Comparison of ENCODE assay signal across 8 mouse cellular contexts in genomic region chr3:154570786-154571185, GRCm38 (mm10). TPM values are rescaled to one million over a fixed set of nuclear protein-coding genes. Genes with fewer than 3 reads are reported as not detected.
DNase-seq lines count a peak whose midpoint lies in the region; ATAC-seq and TF ChIP-seq lines count a peak whose summit lies in the region.

No protein-coding gene starts in this region.

- ATAC-seq in lung, embryonic 15.5 days (ENCODE audit: borderline replicate concordance, extremely low read depth, low FRiP score, low TSS enrichment), result no peak
- no peak for ATAC-seq in forebrain, embryonic 13.5 days
- no peak for ATAC-seq in hindbrain, embryonic 15.5 days (ENCODE audit: low FRiP score, low read depth)
- no peak for ATAC-seq in neural tube, embryonic 15.5 days (ENCODE audit: low FRiP score)

- H3K27ac ChIP-seq in lung, embryonic 15.5 days, result no peak overlapping the region
- no peak overlapping the region for H3K27ac ChIP-seq in forebrain, embryonic 13.5 days
- H3K27ac ChIP-seq in hindbrain, embryonic 15.5 days (replicated peaks), result no peak overlapping the region
- H3K27ac ChIP-seq in neural tube, embryonic 15.5 days (replicated peaks), result 0 out of 2 replicates have a peak overlapping the region, but pooled peaks have one; percentile 5

- H3K9me3 ChIP-seq in lung, embryonic 15.5 days, result no peaks in the 10 kb centered on the region
- H3K9me3 ChIP-seq in forebrain, embryonic 13.5 days (replicated peaks), result no peaks in the 10 kb centered on the region
- H3K9me3 ChIP-seq in hindbrain, embryonic 15.5 days, result no peaks in the 10 kb centered on the region
- H3K9me3 ChIP-seq in neural tube, embryonic 15.5 days (replicated peaks), result no peaks in the 10 kb centered on the region

- peak overlapping the region; percentile 17; the same call in 1 of the 2 replicates for H3K4me3 ChIP-seq in lung, embryonic 15.5 days
- H3K4me3 ChIP-seq in lung, adult 2 months (replicated peaks; ENCODE audit: extremely low read depth, low read depth, low read length), result no peak overlapping the region
- peak overlapping the region; percentile 14; the same call in 1 of the 2 replicates for H3K4me3 ChIP-seq in forebrain, embryonic 13.5 days
- H3K4me3 ChIP-seq in hindbrain, embryonic 15.5 days, result peak overlapping the region; percentile 8
- H3K4me3 ChIP-seq in neural tube, embryonic 15.5 days (replicated peaks), result peak overlapping the region; percentile 19

- peak overlapping the region; percentile 47 for H3K4me2 ChIP-seq in lung, embryonic 15.5 days
- peak overlapping the region; percentile 57 for H3K4me2 ChIP-seq in forebrain, embryonic 13.5 days
- H3K4me2 ChIP-seq in hindbrain, embryonic 15.5 days, result peak overlapping the region; percentile 37
- peak overlapping the region; percentile 52 for H3K4me2 ChIP-seq in neural tube, embryonic 15.5 days

- H3K36me3 ChIP-seq in lung, embryonic 15.5 days, result no peaks in the 10 kb centered on the region
- no peaks in the 10 kb centered on the region for H3K36me3 ChIP-seq in forebrain, embryonic 13.5 days (ENCODE audit: poor library complexity, severe bottlenecking)
- no peaks in the 10 kb centered on the region for H3K36me3 ChIP-seq in hindbrain, embryonic 15.5 days
- H3K36me3 ChIP-seq in neural tube, embryonic 15.5 days, result no peaks in the 10 kb centered on the region

- no peak overlapping the region for H3K9ac ChIP-seq in lung, embryonic 15.5 days
- no peak overlapping the region for H3K9ac ChIP-seq in forebrain, embryonic 13.5 days
- H3K9ac ChIP-seq in hindbrain, embryonic 15.5 days, result no peak overlapping the region
- no peak overlapping the region for H3K9ac ChIP-seq in neural tube, embryonic 15.5 days (replicated peaks)

- TF ChIP-seq POLR2A in lung, adult 2 months (IDR thresholded peaks at IDR 0.05; ENCODE audit: borderline replicate concordance, extremely low read depth, low read depth, low read length), result no peak

- peaks cover 25% of the 10 kb centered on the region for H3K27me3 ChIP-seq in lung, embryonic 15.5 days
- peaks cover 19% of the 10 kb centered on the region; the same call in 1 of the 2 replicates for H3K27me3 ChIP-seq in forebrain, embryonic 13.5 days
- H3K27me3 ChIP-seq in hindbrain, embryonic 15.5 days, result no peaks in the 10 kb centered on the region
- H3K27me3 ChIP-seq in neural tube, embryonic 15.5 days (replicated peaks), result 0 out of 2 replicates have a peak, but pooled peaks cover 4% of the 10 kb centered on the region

- no peak for TF ChIP-seq CTCF in lung, adult 2 months (IDR thresholded peaks at IDR 0.05; ENCODE audit: insufficient read depth, low read length)

- 5% methylated on average over 12 of the region's 12 CpGs for WGBS in lung, embryonic 15.5 days
- 5% methylated on average over 12 of the region's 12 CpGs for WGBS in lung, adult 2 months
- WGBS in forebrain, embryonic 13.5 days, result 5% methylated on average over 12 of the region's 12 CpGs
- 5% methylated on average over 12 of the region's 12 CpGs for WGBS in hindbrain, embryonic 15.5 days
- 7% methylated on average over 12 of the region's 12 CpGs for WGBS in neural tube, embryonic 15.5 days

- H3K4me1 ChIP-seq in lung, embryonic 15.5 days, result no peaks in the 10 kb centered on the region
- H3K4me1 ChIP-seq in lung, adult 2 months (ENCODE audit: control insufficient read depth, insufficient read depth, low read length), result no peaks in the 10 kb centered on the region
- peaks cover 17% of the 10 kb centered on the region for H3K4me1 ChIP-seq in forebrain, embryonic 13.5 days
- H3K4me1 ChIP-seq in hindbrain, embryonic 15.5 days (replicated peaks), result peaks cover 9% of the 10 kb centered on the region
- peaks cover 15% of the 10 kb centered on the region for H3K4me1 ChIP-seq in neural tube, embryonic 15.5 days

- no peak for DNase-seq in lung, adult 2 months
- no peak for DNase-seq in layer of hippocampus, adult 18-20 months (ENCODE audit: low spot score in 2 of 2)
- no peak for DNase-seq in layer of hippocampus, postnatal 14 days (ENCODE audit: low spot score in 2 of 2)
- DNase-seq in thymus, adult 18-20 months, result no peak

RNA-seq across cellular contexts. Expression of gene Cryz, which starts 25.7 kb away (rescaled TPM):
- polyA plus RNA-seq in lung, embryonic 15.5 days (2015; fragmentation: Nextera tagmentation; extraction: Ambion mirVana), result 15.9 and 16.8 TPM in 2 replicates
- polyA plus RNA-seq in lung, adult 2 months (2012; rRNA removed), result 4.7 and 6.6 TPM in 2 replicates
- 11.5 and 14.3 TPM in 2 replicates for polyA plus RNA-seq in forebrain, embryonic 13.5 days (2015; fragmentation: Nextera tagmentation; extraction: Ambion mirVana)
- 9.3 and 12.0 TPM in 2 replicates for polyA plus RNA-seq in hindbrain, embryonic 15.5 days (2015; fragmentation: Nextera tagmentation; extraction: Ambion mirVana)
- 7.7 and 10.2 TPM in 2 replicates for polyA plus RNA-seq in neural tube, embryonic 15.5 days (2015; fragmentation: Nextera tagmentation; extraction: Ambion mirVana)
- total RNA-seq in layer of hippocampus, adult 18-20 months (2021), result 10 to 100 TPM; 20.6 to 25.8 TPM
- total RNA-seq in layer of hippocampus, postnatal 14 days (2021), result 10 to 100 TPM; 14.6 to 20.2 TPM

RNA-seq across cellular contexts. Expression of gene Tyw3, which starts 26.1 kb away (rescaled TPM):
- 13.5 and 16.0 TPM in 2 replicates for polyA plus RNA-seq in lung, embryonic 15.5 days (2015; fragmentation: Nextera tagmentation; extraction: Ambion mirVana)
- 9.1 and 9.4 TPM in 2 replicates for polyA plus RNA-seq in lung, adult 2 months (2012; rRNA removed)
- polyA plus RNA-seq in forebrain, embryonic 13.5 days (2015; fragmentation: Nextera tagmentation; extraction: Ambion mirVana), result 13.3 and 14.1 TPM in 2 replicates
- 11.5 and 11.9 TPM in 2 replicates for polyA plus RNA-seq in hindbrain, embryonic 15.5 days (2015; fragmentation: Nextera tagmentation; extraction: Ambion mirVana)
- 12.7 and 13.9 TPM in 2 replicates for polyA plus RNA-seq in neural tube, embryonic 15.5 days (2015; fragmentation: Nextera tagmentation; extraction: Ambion mirVana)
- 10 to 100 TPM; 11.5 to 14.3 TPM for total RNA-seq in layer of hippocampus, adult 18-20 months (2021)
- 10 to 100 TPM; 11.1 to 12.8 TPM for total RNA-seq in layer of hippocampus, postnatal 14 days (2021)
